Mouse (Mus musculus) cerebellum, postnatal 36 days (tissue): ENCODE results near the gene Manf.
A peak's percentile ranks its signal among the peaks of the same experiment; 100 is the strongest.

Experiments used
- DNase-seq, 2 experiments: peaks; one replicate each; pipeline ENCODE4 v3.0.0; 2021 to 2022; ENCODE audit warnings: mixed read lengths in 2 of 2

Gene Manf

GRCm38 (mm10) chr9:106884306-106884705, 7.5 kb downstream of the Manf start:
- DNase-seq = peak in 1 of 2 experiments; percentile 20

DNA sequence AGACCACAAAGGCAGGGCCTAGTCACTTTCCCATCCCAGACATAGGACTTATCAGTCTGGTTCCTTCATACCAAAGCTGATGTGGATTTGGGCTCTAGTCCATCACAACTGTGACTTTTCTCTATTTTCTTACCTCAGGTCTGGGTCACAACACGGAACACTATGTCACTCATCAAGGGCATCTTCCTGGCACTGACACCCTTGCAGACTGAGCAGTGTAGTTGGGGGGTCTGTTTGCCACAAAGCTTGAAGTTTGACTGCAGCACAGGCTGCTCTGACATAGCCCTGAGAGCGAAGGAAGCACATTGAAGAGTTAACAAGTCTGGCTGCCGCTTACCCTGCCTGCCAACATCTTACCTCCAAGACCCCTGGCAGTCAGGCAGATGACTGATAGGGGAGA, 8.7 kb downstream of the Manf start:
- DNase-seq = no peak

DNA sequence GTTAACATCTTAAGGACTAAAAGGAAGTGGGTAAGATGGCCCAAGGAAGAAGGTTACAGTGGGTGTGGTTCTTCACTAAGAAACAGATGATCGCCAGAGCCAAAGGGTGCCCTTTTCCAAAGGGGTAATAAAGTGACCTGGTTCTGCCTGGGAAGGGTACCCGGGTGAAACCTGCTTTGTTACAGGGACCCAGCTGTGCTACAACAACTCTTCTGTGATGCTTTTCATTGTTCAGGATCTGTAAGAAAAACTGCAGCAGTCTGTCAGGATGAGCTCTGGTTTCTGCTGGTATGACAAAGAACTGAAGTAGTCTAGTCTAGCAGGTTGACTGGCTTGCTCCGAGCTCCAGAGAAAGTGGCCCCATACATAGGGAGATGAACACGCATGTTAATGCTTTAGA, 9.6 kb downstream of the Manf start:
- DNase-seq = no peak

GRCm38 (mm10) chr9:106881071-106881755, 10.6 kb downstream of the Manf start:
- DNase-seq = no peak

GRCm38 (mm10) chr9:106879471-106879870, 12.3 kb downstream of the Manf start:
- DNase-seq = no peak

DNA sequence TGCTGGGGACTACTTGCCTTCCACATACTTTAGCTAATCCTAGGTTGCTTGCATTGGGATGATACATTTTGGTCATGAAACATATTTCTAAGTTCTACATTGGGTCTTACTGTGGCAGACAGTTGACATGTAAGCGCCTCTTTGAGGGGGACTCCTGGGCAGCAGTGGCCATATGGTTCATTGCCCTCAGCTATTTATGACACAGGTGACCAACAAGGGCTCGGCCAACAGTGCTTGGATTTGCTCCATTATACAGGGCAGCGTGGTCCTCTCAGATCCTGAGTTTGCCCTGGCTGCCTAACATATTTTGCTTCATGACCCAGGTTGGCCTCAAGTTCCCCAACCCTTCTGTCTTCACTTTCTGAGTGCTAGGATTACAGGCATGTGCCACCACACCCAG, 15.1 kb downstream of the Manf start:
- DNase-seq = no peak

DNA sequence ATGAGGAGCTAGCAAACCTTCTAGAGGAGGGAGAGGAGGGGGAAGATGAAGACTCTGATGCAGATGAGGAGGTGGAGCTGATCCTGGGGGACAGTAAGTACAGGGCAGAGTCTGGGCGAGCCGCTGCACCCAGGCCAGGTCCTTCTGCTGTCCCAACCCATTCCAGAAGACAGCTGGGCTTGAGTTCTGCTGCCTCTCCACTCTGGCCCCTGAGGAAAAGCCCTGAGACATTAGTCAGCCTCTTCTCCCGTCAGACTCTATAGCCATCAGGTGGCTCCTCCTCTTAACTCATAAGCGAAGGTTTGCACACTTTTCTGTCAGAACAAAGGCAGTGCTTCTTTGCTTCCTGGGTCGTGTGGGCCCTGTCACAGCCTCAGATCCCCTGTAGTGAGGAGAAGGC, 17.6 kb downstream of the Manf start:
- no peak for DNase-seq

GRCm38 (mm10) chr9:106858036-106858435, 33.7 kb downstream of the Manf start:
- DNase-seq = no peak

- DNase-seq = no peak
Measured at GRCm38 (mm10) chr9:106856664-106857063, 35.1 kb downstream of the Manf start.

DNA sequence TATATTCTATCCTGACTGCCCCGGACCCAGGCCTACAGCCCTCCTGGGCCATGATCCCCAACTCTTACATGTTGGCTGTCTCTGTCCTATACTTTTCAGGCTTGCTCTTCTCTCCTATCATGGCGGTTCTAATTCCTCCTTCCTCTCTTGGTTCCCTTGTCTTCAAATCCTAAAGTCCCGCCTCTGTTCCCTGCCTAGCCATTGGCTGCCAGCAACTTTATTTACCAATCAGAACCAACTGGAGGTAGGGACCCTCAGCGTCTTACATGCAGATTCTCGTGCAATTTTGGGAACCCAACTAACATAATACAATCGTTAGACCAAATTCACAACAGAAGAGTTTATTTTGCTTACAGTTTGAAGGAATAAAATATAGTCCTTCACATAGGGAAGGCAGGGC, 49.0 kb downstream of the Manf start:
- DNase-seq = no peak

DNA sequence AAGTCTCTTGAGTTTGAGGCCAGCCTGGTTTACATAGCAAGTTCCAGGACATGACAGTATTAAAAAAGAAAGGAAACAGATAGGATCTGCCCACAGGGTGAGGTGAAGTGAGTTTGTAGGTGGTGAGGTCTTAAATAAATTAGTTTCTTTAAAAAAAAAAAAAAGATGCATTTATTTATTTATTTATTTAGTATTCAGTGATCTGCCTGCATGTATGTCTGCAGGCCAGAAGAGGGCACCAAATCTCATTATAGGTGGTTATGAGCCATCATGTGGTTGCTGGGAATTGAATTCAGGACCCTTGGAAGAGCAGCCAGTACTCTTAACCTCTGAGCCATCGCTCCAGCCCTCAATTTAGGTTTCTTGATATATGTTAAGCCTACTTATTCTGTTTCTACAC, 51.2 kb downstream of the Manf start:
- DNase-seq = no peak

GRCm38 (mm10) chr9:106822381-106823104, 69.2 kb downstream of the Manf start:
- DNase-seq = peak; percentile 52 to 68

DNA sequence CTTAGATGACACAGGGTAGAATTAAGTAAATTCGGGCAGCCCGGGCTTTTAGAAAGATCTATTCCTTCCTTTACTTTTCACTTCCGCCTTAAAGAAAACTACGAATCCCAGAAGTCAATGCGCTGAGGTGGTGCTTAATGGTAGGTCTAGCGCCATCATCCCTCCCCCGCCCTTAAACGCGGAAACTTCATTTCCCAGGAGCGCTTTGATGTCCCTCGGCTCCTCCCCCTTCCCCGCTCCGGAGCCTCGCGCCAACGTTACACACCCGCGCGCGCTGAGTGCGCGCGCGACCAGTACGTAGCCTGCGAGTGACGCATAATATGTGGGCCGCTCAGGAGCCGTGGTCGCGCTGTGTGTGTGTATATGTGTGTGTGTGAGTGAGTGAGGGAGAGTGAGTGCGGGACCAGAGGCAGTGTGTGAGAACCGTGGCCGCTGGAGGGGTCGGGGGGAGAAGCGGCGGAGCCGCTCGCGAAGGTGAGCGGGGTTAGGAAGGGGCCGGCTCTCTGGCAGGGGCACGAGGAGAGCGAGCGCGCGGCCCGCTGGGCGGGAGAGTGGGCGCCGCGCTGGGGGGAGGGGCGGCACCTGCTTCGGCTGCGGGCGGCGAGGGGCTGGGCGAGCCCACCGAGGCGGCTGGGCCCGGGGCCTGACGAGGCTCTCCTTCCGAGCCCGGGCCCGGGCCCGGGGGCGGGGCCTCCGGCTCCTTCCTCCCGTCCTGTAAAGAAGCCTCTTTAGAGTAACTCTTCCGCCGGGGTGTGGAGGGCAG, 70.0 kb downstream of the Manf start, which contains the start of gene Dcaf1:
TSS of gene Dcaf1 (plus strand) at position 257 of the 763 bp plus-strand sequence.
- DNase-seq = peak; percentile 89 to 93

DNA sequence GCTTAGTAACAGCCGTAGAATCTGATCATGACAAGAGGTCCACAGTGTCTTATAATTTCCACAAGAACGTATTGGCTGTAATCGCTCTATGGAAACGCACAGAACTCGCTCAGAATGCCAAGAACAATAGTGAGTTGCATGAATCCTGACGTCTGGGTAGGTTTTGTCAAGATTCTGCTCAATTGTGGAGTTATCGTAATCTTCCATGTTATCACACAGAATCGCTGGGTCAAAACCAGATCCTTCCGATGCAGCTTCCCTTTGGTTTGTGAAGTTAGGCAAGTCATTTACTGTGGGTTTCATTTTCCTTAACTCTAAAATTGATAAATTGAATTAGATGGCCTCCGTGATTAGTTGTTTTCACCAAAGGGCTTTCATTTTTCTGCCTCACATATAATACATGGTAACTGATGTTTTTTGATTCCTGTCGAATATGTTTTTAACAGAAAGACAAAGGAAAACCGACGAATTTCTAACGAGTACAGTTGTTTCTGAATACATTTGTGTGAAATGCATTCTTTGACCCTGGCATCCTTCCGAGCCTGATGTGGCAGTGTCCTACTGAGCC, 70.6 kb downstream of the Manf start:
- DNase-seq = peak in 1 of 2 experiments; percentile 8

DNA sequence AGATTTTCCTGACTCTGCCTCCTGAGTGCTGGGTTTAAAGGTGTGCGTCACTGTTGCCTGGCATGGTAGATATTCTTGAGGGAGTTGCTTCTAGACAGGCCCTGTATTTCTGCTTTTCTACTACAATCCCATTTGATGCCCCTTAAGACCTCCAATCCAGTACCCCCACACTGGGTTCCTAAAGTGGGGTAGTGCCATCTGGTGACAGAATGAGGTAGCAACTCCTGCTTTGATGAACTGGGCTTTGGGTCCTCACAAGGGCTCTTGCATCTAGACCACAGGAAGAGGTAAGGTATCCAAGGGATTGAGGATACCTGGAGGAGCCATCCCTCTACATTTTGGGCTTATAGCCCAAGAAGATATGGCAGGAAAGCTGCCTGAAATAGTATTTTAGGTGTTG, 72.6 kb downstream of the Manf start:
- peak in 1 of 2 experiments; percentile 15 for DNase-seq

DNA sequence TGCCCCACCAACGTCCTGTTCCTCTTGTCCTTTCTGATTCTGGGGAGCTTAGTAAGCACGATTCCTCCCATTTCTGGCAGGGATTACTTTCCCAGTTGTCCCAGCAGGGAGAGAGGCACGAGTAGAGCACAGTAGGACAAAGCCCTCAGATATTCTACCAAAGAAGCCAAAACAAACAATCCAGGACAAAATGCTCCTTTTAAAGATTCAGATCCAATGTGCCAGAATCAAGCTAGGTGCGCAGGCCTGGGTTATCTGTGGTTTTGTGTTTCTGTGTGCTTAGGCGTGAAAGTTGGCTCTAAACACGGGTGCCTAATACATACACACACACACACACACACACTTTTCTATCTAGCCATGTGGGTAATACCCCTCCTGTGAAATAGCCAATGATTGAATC, 73.6 kb downstream of the Manf start:
- no peak for DNase-seq

GRCm38 (mm10) chr9:106806503-106806902, 85.3 kb downstream of the Manf start:
- DNase-seq = no peak

DNA sequence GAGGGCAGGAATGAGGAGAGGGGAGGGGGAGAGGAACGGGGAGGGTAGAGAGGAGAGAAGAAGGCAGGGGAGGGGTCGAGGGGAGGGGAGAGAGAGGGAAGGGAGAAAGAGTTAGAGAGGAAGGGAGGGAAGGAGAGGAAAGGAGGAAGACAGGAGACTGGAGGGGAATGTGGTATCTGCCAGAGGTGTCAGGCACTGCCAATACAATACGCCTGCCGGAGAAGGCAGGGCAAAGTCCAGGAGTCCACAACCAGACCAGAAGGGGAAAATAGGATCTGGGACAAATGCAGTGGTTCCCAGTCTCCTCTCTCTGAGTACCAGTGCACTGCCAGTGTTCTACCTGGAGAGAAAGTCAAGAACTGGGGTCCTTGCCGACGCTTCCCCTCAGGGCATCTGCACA, 100.9 kb downstream of the Manf start:
- DNase-seq = no peak

GRCm38 (mm10) chr9:106789363-106789762, 102.4 kb downstream of the Manf start:
- no peak for DNase-seq

GRCm38 (mm10) chr9:106788812-106789321, 102.9 kb downstream of the Manf start, which contains the start of gene Rad54l2:
Gene Rad54l2, minus strand, starts transcription at chr9:106789194.
- DNase-seq = peak; percentile 89 to 90
